Mouse (Mus musculus) embryonic facial prominence, embryonic 12.5 days (tissue): Measurements from ENCODE around the gene Slc34a3. TPM values are rescaled to one million over a fixed set of nuclear protein-coding genes. Genes with fewer than 3 reads are reported as not detected.
A peak's percentile ranks its signal among the peaks of the same experiment; 100 is the strongest.

Experiments used
- ATAC-seq: fragments of 200-750 bp; cut with Nextera tagmentation; 2 replicates; pipeline ENCODE4 v1.8.0; 2017; ENCODE audit not compliant: insufficient number of reproducible peaks, insufficient read depth, low FRiP score, low TSS enrichment
- H3K27ac ChIP-seq: fragments of 300-500 bp; sonication (generic); 2 replicates; pipeline ENCODE4 v1.5.1; 2016; ENCODE audit warnings: mild to moderate bottlenecking
- H3K27me3 ChIP-seq: fragments of 300-500 bp; sonication (generic); 2 replicates; pipeline ENCODE4 v1.6.1; 2016; ENCODE audit warnings: mild to moderate bottlenecking, moderate library complexity
- H3K36me3 ChIP-seq: fragments of 300-500 bp; sonication (generic); 2 replicates; pipeline ENCODE4 v1.6.1; 2016; ENCODE audit warnings: mild to moderate bottlenecking
- H3K4me1 ChIP-seq: fragments of 300-500 bp; sonication (generic); 2 replicates; pipeline ENCODE4 v1.6.1; 2016
- H3K4me2 ChIP-seq: fragments of 300-500 bp; sonication (generic); replicated peaks from 2 replicates; pipeline ENCODE4 v1.6.1; 2016; ENCODE audit warnings: mild to moderate bottlenecking, moderate library complexity
- H3K4me3 ChIP-seq: fragments of 300-500 bp; sonication (generic); 2 replicates; pipeline ENCODE4 v1.5.1; 2016; ENCODE audit warnings: mild to moderate bottlenecking
- H3K9ac ChIP-seq: fragments of 300-500 bp; sonication (generic); 2 replicates; pipeline ENCODE4 v1.6.1; 2016; ENCODE audit warnings: mild to moderate bottlenecking, moderate library complexity
- H3K9me3 ChIP-seq: fragments of 300-500 bp; sonication (generic); 2 replicates; pipeline ENCODE4 v1.6.1; 2016; ENCODE audit warnings: mild to moderate bottlenecking, moderate library complexity
- WGBS: fragments of 180-500 bp; shearing (Covaris S2); methylation state at CpG from one replicate; pipeline ENCODE4 v1.1.7; 2016; 5-methylcytosine and 5-hydroxymethylcytosine counted together
- polyA plus RNA-seq: library from polyadenylated mRNA; unstranded; fragments of >200 nt; fragmentation: Nextera tagmentation; extraction: Ambion mirVana; gene quantifications from 2 replicates; pipeline ENCODE4 v1.2.1, GENCODE M21; 2016

The Slc34a3 gene
- polyA plus RNA-seq, 1 experiment from 2014 or later: not detected

- Histone ChIP-seq H3K9ac (no peak overlapping the region), H3K4me2 (no peak overlapping the region), H3K36me3 (peaks cover 65% of the 10 kb centered on the region), H3K4me3 (no peak overlapping the region), H3K27me3 (peaks cover 19% of the 10 kb centered on the region), H3K4me1 (peaks cover 10% of the 10 kb centered on the region; the same call in 1 of the 2 replicates), H3K9me3 (no peaks in the 10 kb centered on the region), H3K27ac (no peak overlapping the region)
- 87% methylated on average over 2 of the region's 2 CpGs for WGBS
- no peak for ATAC-seq
Measured at GRCm38 (mm10) chr2:25200631-25201030, 33.5 kb downstream of the Slc34a3 start.

GRCm38 (mm10) chr2:25197946-25198345 is 36.2 kb downstream of the Slc34a3 start:
- ATAC-seq: no peak
- peaks cover 39% of the 10 kb centered on the region for H3K27me3 ChIP-seq
- H3K27ac ChIP-seq: no peak overlapping the region
- no peak overlapping the region for H3K4me2 ChIP-seq
- H3K4me1 ChIP-seq: peaks cover 16% of the 10 kb centered on the region
- no peak overlapping the region for H3K4me3 ChIP-seq
- no peak overlapping the region for H3K9ac ChIP-seq
- no peaks in the 10 kb centered on the region for H3K9me3 ChIP-seq
- peaks cover 40% of the 10 kb centered on the region for H3K36me3 ChIP-seq

GRCm38 (mm10) chr2:25197191-25197590 is 37.0 kb downstream of the Slc34a3 start:
- Histone ChIP-seq H3K4me3 (no peak overlapping the region), H3K9me3 (no peaks in the 10 kb centered on the region), H3K27me3 (peaks cover 39% of the 10 kb centered on the region), H3K9ac (no peak overlapping the region), H3K36me3 (peaks cover 32% of the 10 kb centered on the region), H3K4me2 (no peak overlapping the region; the same call in 1 of the 2 replicates), H3K27ac (no peak overlapping the region), H3K4me1 (peaks cover 16% of the 10 kb centered on the region)
- no peak for ATAC-seq
- 26% methylated on average over 2 of the region's 2 CpGs for WGBS

DNA sequence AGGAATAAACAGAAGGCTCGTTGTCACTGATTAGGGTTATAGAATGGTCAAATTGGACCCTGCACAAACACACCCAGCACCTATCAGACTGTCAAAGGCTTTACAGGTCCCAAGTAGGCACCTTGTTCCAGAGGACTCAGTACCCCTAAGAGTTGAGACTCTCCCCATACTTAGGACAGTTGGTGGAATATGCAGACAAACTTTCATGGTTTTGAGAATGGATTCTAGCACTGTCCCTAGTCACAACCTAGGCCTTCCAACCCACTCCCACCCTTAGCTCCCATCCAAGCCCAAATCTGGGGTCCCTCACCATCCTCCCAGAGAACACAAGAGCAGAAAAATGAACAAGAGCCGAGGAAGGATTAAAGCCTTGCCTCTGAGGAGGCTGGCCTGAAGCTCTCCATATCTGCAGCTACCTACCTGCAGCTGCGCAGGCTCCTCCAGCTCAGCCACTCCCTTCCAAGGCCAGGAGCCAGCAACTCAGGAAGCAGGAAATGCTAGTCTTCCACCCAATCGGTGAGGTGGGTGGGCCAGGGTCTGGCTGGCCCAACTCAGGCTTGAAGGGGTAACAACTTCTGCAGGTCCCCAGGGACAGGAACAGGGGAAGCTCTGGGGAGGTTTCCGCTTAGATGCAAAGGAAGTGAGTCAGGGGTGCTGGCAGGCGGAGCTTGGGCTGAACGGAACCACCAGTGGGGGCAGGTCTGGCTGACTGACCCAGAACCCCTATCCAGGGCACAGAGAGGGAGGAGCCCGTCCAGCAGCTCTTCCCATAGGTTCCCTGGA is 37.8 kb downstream of the Slc34a3 start, which contains the start of gene Tor4a:
TSS of gene Tor4a (minus strand) at position 715 of the 783 bp plus-strand sequence.
- H3K36me3 ChIP-seq: peaks cover 24% of the 10 kb centered on the region
- peak within 1 kb of the TSS; percentile 25 for H3K4me3 ChIP-seq
- no peak for ATAC-seq
- H3K27ac ChIP-seq: no peak within 1 kb of the TSS
- 9% methylated on average over 8 of the region's 8 CpGs for WGBS
- H3K9ac ChIP-seq: no peak within 1 kb of the TSS
- H3K4me2 ChIP-seq: peak within 1 kb of the TSS; percentile 43
- peaks cover 16% of the 10 kb centered on the region for H3K4me1 ChIP-seq
- peaks cover 39% of the 10 kb centered on the region for H3K27me3 ChIP-seq
- H3K9me3 ChIP-seq: no peaks in the 10 kb centered on the region

DNA sequence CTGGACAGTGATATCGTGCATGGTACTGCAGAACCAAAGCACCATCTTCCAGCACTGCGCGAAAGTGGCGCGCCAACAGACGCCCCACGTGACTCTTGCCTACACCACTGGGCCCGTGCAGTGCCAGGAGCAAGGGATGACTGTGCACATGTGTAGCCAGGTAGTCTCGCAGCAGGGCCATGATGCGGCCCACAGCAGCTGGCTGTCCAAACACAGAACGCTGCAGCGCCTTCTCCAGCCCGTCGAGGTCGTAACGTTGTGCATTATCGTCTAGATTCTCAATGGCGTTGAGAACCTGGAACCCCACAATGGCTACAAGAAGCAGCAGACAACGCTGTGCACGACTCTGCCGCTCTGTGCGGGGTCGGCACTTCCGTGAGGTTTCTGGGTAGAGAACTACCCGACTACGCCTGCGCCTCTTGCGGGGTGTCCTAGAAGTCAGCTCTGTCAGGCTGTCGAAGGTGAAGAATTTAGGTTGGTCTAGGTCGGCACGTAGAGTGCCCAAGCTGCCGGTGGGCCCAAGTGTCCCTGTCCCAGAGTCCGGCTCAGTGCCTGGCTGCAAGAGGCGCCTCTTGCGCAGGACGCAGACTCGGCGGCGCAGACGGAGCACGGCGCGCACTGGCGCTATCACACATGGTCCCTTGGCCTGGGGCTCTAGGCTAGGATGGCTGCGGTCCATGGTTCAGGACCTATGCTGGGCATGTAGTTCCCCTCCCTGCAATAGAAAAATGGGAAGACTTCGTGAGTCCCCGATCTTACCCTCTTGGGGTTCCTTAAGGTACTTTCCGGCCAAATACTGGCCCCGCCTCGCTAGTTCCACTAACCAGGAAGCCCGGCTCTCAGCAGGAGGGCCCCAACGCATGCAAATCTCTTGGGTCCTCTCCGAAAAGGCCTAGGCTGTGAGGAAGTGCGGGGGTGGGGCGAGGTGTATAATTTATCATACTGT is 38.7 kb downstream of the Slc34a3 start:
- Histone ChIP-seq H3K27me3 (peaks cover 39% of the 10 kb centered on the region), H3K9ac (no peak overlapping the region), H3K4me1 (peaks cover 16% of the 10 kb centered on the region), H3K9me3 (no peaks in the 10 kb centered on the region), H3K4me3 (peak overlapping the region; percentile 25), H3K27ac (no peak overlapping the region), H3K4me2 (peak overlapping the region; percentile 43), H3K36me3 (peaks cover 16% of the 10 kb centered on the region)
- no peak for ATAC-seq
- WGBS: 19% methylated on average over 55 of the region's 55 CpGs

GRCm38 (mm10) chr2:25194486-25195171 is 39.5 kb downstream of the Slc34a3 start:
- Histone ChIP-seq H3K4me2 (peak overlapping the region; percentile 43; the same call in 1 of the 2 replicates), H3K4me1 (peaks cover 16% of the 10 kb centered on the region), H3K27me3 (peaks cover 39% of the 10 kb centered on the region), H3K36me3 (peaks cover 7% of the 10 kb centered on the region), H3K27ac (no peak overlapping the region), H3K9me3 (no peaks in the 10 kb centered on the region), H3K4me3 (no peak overlapping the region), H3K9ac (no peak overlapping the region)
- WGBS: 79% methylated on average over 17 of the region's 17 CpGs
- ATAC-seq: no peak

- no peak for ATAC-seq
Measured at GRCm38 (mm10) chr2:25194006-25194405, 40.2 kb downstream of the Slc34a3 start.

GRCm38 (mm10) chr2:25193330-25193770 is 40.8 kb downstream of the Slc34a3 start:
- Histone ChIP-seq H3K27me3 (peaks cover 39% of the 10 kb centered on the region), H3K27ac (no peak overlapping the region), H3K4me2 (peak overlapping the region; percentile 27; the same call in 1 of the 2 replicates), H3K9me3 (no peaks in the 10 kb centered on the region), H3K36me3 (no peaks in the 10 kb centered on the region), H3K4me3 (no peak overlapping the region), H3K4me1 (peaks cover 16% of the 10 kb centered on the region), H3K9ac (peak overlapping the region; percentile 33; the same call in 1 of the 2 replicates)
- peak; percentile 57 for ATAC-seq
- under 1% methylated on average over 6 of the region's 6 CpGs for WGBS

More at GRCm38 (mm10) chr2:25194006-25194405, 40.2 kb downstream of the Slc34a3 start:
- no peak overlapping the region for H3K4me3 ChIP-seq
- H3K27ac ChIP-seq: no peak overlapping the region
- peaks cover 39% of the 10 kb centered on the region for H3K27me3 ChIP-seq
- H3K4me2 ChIP-seq: no peak overlapping the region
- 0 out of 2 replicates have a peak overlapping the region, but pooled peaks have one; percentile 33 for H3K9ac ChIP-seq
- no peaks in the 10 kb centered on the region for H3K9me3 ChIP-seq
- peaks cover 2% of the 10 kb centered on the region; the same call in 1 of the 2 replicates for H3K36me3 ChIP-seq
- peaks cover 16% of the 10 kb centered on the region for H3K4me1 ChIP-seq
- 74% methylated on average over 5 of the region's 5 CpGs for WGBS

GRCm38 (mm10) chr2:25187841-25188240 is 46.3 kb downstream of the Slc34a3 start:
- no peak for ATAC-seq
- 79% methylated on average over 6 of the region's 6 CpGs for WGBS
- peaks cover 14% of the 10 kb centered on the region; the same call in 1 of the 2 replicates for H3K4me1 ChIP-seq

GRCm38 (mm10) chr2:25186575-25186930 is 47.6 kb downstream of the Slc34a3 start:
- Histone ChIP-seq H3K4me1 (peaks cover 14% of the 10 kb centered on the region; the same call in 1 of the 2 replicates), H3K27me3 (peaks cover 39% of the 10 kb centered on the region), H3K4me3 (peak overlapping the region; percentile 51), H3K36me3 (no peaks in the 10 kb centered on the region), H3K4me2 (peak overlapping the region; percentile 89), H3K9ac (peak overlapping the region; percentile 64; the same call in 1 of the 2 replicates), H3K9me3 (no peaks in the 10 kb centered on the region), H3K27ac (no peak overlapping the region; the same call in 1 of the 2 replicates)
- 28% methylated on average over 5 of the region's 5 CpGs for WGBS
- ATAC-seq: 0 out of 2 replicates have a peak, but pooled peaks have one; percentile 1

More at GRCm38 (mm10) chr2:25187841-25188240, 46.3 kb downstream of the Slc34a3 start:
- Histone ChIP-seq H3K27ac (no peak overlapping the region), H3K27me3 (peaks cover 27% of the 10 kb centered on the region), H3K36me3 (no peaks in the 10 kb centered on the region), H3K9me3 (no peaks in the 10 kb centered on the region), H3K4me2 (no peak overlapping the region), H3K4me3 (no peak overlapping the region), H3K9ac (no peak overlapping the region)
